Mouse (Mus musculus): ENCODE measurements around the gene Nudcd3.
A peak's percentile ranks its signal among the peaks of the same experiment; 100 is the strongest.

The Nudcd3 gene

DNA sequence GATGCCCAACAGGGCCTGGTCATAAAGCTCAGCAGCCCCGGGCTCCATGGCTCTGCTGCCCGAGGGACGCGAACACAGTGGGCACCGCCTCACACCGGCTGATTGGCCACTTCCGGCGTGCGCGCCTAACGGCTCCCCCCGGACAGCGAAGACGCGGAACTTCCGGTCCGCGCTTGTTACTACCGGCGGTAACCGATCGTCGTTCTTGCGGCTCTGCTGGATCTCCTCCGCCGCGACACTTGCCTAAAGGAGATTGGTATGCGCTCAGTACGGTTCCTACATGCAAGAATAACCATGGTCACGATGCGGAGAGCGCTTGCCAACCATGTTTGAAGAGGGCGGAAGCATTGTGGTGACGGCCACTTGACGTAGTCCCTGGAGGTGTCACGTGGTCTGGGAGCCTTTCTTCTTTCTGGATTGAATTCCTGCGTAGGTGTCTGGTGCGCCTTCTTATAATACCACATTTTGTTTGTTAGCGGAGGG, at the start of gene Nudcd3:
TSS of gene Nudcd3 (minus strand) at position 329 of the 483 bp plus-strand sequence.
- peak; percentile 74 to 83 for DNase-seq

DNA sequence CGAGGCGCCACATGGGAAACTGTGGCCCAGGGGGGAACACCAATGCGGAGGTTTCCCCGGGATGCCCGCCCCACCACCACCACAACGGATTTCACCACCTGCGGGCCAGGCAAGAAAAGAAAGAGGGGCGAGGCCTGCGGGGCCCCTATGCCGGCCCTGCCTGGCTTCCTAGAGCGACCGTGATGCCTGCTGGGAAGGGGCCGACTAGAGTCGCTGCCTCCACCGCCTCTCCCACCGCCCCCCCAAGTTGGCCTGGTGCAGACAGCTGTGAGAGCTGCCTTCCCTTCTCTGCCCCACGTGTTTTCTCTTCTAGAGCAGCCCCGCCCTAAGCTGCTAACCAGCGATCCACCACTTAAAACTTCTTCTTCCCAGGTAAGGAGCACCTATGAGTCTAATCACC, 44.5 kb upstream of the Nudcd3 start:
- no peak for DNase-seq

DNA sequence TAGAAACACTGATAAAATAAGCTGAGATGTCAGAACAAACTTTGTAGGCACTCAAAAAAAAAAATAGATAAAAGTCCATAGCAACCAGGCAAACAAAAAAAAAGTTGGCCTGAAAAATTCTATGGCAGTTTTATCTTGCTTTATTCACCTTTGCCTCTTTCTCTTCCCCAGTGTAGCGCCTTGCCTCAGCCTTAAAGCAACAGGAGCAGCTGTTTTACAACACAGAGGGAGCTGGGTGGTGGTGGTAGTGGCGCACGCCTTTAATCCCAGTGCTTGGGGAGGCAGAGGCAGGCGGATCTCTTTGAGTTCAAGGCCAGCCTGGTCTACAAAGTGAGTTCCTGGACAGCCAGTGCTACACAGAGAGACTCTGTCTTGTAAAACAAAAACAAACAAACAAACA, 32.8 kb upstream of the Nudcd3 start:
- no peak for DNase-seq

DNA sequence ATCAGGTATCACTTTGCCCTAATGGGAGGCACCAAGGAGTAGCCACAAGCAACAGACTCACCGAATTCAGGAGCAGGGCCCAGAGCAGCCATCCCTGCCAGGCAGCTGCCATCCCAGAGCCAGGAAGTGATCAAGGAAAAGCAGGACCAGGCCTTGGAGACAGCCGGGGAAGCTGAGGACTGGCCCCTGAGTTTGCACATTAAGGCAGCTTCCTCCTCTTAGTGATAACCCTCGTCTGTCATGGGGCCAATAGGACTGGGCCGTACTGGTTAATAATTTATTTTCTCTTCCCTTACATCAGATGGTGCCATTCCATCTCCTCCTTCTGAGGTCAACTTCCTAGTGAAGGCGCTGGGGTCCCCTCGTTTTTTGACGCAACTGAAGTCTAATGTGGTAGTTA, 29.8 kb upstream of the Nudcd3 start, which contains the start of gene Npc1l1:
TSS of gene Npc1l1 (minus strand) at position 132 of the 400 bp plus-strand sequence.
- DNase-seq: no peak

DNA sequence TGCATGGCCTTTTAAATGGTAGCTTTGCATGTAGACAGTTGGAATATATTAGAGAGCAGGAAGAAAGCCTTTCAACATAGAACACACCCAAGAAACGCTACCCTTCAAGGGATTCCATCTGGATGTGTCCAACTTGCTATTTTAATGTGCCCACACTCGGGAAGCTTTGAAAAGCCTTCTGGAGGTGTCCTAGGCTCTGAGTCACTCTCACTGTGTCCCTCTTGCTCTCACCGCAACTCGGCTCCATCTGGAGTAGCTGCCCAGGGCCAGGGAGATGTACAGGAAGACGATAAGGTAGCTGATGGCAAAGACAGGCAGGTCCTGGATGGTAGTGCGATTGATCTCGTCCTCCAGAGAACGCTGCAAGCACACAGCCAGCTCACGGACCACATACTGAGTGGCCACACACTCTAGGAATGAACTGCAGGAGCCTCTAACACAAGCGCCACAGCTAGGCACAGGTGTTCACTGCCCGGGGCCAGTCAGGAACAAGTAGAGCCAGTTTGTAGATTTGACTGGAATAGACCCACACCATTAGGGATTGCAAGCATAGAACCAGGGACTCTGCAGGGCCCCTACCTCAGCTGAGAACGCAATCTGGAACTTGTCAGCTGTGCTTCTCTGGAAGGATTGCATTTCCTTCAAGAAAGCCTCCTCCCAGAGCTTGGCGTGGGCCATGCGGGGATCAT, 24.5 kb upstream of the Nudcd3 start:
- DNase-seq: no peak

- no peak for DNase-seq
Observed at GRCm38 (mm10) chr11:6222187-6222586, 22.0 kb upstream of the Nudcd3 start.

GRCm38 (mm10) chr11:6219967-6220366, 19.8 kb upstream of the Nudcd3 start:
- no peak for DNase-seq

DNA sequence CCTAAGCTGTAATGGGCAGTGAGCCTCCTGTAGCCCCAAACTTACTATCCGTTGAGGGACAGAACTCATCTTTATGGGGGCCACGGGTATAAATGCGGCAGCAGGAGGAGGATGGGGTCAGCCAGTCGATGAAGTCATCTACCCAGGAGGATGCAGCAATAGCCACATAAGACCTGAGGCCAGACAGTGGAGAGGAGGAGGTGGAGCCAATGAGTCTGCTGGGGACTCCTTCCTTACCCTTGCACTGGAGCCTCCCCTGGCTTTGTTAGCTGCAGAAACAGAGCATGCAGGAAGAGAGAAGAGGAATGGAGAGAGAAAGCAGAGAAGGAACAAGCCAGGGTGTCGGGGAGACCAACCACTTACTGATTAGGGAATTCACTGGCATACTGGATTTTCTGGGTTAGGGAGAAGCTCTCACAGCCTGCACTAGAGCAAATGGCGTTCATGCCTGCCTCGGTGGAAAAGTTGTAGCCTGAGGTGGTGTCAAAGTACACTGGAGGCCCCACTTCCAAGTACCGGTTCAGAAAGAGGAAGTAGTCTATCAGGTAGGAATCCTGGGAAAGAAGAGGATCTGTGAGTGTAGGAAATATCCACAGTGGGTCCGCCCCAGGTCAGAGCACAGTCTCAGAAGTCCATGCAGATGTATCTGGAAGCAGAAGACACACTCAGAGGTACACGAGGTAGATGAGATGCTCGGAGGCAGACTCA, 18.1 kb upstream of the Nudcd3 start:
- no peak for DNase-seq

DNA sequence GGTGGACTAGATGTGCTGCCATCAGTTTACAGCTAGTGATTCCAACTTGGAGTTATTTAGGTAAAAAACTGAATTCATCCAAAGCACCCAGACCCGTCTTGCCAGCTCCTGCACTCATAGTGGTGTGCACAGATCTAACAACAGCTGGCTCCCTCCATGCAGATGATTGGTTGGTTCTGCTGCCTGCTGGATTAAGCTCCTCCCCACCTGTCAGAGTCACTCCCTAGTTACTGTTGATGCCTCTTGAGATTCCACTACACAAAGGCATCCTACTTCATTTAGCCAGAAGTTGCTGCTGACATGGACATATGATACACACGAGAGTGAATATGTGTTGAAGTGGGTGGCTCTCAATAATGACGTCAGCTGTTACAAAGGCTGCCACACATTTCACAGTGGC, 16.6 kb upstream of the Nudcd3 start:
- DNase-seq: no peak

- DNase-seq: no peak
Observed at GRCm38 (mm10) chr11:6208158-6208557, 7.9 kb upstream of the Nudcd3 start.

DNA sequence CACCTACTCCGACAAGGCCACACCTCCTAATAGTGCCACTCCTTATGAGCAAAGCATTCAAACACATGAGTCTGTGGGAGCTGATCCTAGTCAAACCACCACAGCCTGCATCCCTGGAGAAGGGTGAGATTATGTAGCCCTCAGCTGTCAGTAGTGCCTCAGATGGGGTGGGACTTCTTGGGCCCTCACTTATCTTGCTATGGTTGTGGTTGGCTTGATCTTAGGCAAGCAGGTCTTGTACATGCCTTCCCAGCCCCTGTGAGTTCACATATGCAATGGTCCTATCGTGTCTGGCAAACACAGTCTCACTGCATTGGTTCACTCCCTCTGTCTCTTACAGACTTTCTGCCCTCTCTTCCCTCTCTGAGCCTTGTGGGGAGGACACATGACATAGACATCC, 6.9 kb upstream of the Nudcd3 start:
- DNase-seq: no peak

GRCm38 (mm10) chr11:6200570-6200969, 355 bp upstream of the Nudcd3 start:
- DNase-seq: no peak

DNA sequence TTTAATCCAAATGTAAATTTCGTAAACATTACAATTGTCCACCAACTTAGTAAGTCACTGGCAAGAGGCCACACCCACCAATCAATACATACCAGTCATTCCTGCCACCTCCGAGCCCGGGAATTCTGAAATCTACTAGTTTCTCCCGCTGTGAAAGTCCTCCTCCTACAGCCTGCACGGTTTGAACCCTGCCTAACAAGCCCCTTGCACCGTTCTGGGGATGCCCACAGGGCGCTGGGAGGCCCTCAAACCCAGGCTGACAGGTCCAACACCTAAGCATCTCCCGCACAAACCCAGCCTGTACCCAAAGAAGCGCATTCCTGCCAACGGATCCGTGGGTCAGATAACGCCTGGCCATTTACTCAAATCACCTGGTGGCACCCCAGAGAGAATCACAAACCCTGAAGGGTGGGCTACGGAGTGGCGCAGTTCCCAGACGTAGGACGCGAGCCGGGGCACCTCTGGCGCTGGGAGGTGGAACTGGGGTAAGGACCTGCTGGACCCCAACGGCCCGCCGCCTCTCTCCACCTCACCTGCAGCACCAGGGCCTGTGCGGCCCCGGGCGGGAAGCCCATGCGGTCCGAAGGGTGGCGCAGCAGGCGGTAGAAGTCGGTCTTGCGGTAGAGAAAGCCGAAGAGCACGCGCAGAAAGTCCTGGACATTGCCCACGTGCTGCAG, 667 bp downstream of the Nudcd3 start, which contains the start of gene A730071L15Rik:
TSS of gene A730071L15Rik (plus strand) at position 620 of the 677 bp plus-strand sequence.
- no peak for DNase-seq

GRCm38 (mm10) chr11:6198449-6198848, 1.8 kb downstream of the Nudcd3 start:
- no peak for DNase-seq

DNA sequence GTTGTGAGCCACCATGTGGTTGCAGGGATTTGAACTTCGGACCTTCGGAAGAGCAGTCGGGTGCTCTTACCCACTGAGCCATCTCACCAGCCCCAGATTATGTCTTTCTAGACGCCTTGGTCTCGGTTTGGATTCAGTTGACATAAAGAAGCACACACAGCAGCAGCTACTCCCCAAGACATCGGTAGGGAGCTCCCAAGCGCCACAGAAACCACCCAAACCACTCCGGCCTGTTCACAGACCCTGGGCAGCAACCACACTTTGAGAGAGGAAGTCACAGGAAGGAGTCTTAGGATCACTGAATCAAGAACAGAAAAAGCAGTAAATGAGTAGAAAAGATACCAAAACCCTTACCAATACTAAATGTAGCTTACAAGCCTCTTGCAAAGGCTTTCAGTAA, 3.4 kb downstream of the Nudcd3 start:
- no peak for DNase-seq

- peak; percentile 64 to 80 for DNase-seq
Observed at GRCm38 (mm10) chr11:6187878-6188277, 12.3 kb downstream of the Nudcd3 start.

- no peak for DNase-seq
Observed at GRCm38 (mm10) chr11:6187399-6187798, 12.8 kb downstream of the Nudcd3 start.

GRCm38 (mm10) chr11:6184202-6184935, 15.8 kb downstream of the Nudcd3 start:
- peak in 1 of 2 experiments; percentile 37 for DNase-seq

GRCm38 (mm10) chr11:6183246-6183645, 17.0 kb downstream of the Nudcd3 start:
- no peak for DNase-seq

DNA sequence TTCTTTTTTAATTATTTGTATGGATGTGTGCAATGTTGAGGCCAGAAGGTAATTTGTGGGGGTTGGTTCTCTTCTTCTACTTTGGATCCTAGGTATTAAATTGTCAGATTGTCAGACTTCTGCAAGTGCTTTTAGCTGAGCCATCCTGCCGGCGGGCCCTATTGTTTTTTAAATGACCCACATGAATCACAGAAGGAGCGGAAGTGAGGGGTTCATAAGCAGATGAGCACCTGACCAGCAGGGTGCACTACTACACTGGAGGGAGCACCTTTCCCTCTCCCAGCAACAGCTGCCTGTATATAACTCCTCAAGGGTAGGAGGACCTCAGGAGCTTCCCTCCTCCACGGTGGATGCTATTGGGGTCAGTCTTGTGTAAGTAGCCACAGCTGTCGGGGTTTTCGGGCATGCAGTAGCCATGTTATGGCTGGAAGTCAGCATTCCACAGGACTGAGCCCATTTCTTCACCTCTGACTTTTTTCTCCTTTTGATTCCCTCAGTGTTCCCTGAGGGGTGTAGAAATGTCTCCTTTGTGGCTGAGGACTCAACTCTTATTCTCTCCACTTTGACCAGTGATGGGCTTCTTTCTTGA, 19.3 kb downstream of the Nudcd3 start:
- DNase-seq: no peak

DNA sequence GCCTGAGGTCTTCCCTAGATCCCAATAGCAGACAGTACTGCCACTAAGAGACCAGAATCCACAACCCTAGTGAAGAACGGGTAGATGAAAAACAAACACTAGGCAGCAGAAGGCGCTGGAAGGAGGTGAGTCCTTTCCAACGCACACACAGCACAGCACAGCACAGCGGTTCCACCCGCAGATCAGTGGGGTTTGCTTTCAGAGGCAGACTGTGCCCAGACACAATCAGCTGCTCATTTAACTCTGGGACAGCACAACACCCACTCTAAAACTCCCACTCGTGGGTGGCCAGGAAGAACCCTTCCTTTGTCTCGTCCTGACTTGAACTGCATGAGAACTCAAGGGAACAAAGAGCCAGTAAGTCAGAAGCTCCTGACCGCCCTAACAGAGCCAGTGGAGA, 21.0 kb downstream of the Nudcd3 start:
- DNase-seq: no peak

- peak in 1 of 2 experiments; percentile 30 for DNase-seq
Observed at GRCm38 (mm10) chr11:6178673-6179166, 21.5 kb downstream of the Nudcd3 start.

Data from spleen, adult 18-20 months (tissue).